Mouse (Mus musculus): Measurements from ENCODE around the gene Agap2. TPM values are rescaled to one million over a fixed set of nuclear protein-coding genes. Genes with fewer than 3 reads are reported as not detected.
"Not testable (repeated sequence)": the region's sequence is repeated elsewhere in the genome, so short reads cannot be mapped to it uniquely, and the experiment has no call there.

Agap2 gene
- total RNA-seq, 2 experiments from 2014 or later: 542 to 553 TPM

DNA sequence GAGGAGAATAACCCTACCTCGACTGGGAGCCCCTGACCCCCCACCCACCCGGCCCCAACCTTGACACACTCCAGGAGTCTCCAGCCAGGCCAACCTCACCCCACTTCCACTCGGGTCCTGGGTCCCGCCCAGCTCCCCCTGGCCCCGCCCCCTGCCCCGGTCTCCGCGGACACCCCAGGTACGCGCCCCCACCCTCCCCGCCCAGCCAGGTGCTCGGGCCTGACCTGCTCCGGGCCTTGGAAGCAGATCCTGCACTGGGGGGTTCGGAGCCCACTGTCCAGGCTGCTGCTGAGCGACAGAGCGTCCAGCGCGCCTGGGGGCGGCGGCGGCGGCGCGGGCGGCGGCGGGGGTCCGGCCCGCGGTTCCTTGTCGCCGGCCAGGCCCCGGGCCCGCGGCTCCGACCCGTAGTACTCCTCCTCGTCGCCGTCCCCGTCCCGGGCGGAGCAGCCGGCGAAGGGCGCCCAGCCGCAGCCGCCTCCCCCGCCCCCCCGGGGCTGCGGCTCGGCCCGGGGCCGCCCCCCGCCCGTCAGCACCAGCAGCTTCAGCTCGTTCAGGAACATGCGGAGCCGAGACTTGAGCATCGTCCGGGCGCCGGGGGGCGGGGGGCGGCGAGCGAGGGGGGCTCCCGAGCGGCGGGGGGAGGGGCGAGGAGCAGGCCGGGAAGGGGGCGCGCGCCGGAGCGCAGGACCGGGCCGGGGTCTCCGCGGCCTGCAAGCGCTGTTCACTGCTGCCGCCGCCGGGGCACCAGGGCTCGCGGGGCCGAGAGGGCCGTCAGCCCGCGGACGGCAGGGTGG lies 15.7 kb upstream of the Agap2 start:
- peak in 1 of 2 experiments; percentile 50 for DNase-seq (ENCODE audit: low spot score in 2 of 2)

- peak; percentile 71 to 80 for DNase-seq (ENCODE audit: low spot score in 2 of 2)
Observed at GRCm38 (mm10) chr10:127059968-127060916, 14.8 kb upstream of the Agap2 start, which contains the start of gene March9. Gene March9, minus strand, starts transcription at chr10:127060184.

GRCm38 (mm10) chr10:127061085-127061484 lies 14.0 kb upstream of the Agap2 start:
- DNase-seq (ENCODE audit: low spot score in 2 of 2): no peak

GRCm38 (mm10) chr10:127061513-127061912 lies 13.6 kb upstream of the Agap2 start:
- no peak for DNase-seq (ENCODE audit: low spot score in 2 of 2)

DNA sequence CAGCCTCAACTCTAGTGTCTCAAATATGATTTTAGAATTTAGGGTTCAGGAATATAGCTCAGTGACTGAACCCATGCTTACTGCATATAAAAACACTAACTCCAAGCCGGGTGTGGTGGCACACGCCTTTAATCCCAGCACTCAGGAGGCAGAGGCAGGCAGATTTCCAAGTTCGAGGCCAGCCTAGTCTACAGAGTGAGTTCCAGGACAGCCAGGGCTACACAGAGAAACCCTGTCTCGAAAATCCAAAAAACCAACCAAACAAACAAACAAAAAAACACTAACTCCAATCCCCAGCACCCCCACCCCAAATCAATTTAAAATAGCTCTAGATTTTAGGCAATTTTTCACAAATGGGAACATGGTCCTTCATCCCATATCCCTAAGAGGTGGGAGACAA lies 13.0 kb upstream of the Agap2 start:
- not testable (repeated sequence) for DNase-seq (ENCODE audit: low spot score in 2 of 2)

DNA sequence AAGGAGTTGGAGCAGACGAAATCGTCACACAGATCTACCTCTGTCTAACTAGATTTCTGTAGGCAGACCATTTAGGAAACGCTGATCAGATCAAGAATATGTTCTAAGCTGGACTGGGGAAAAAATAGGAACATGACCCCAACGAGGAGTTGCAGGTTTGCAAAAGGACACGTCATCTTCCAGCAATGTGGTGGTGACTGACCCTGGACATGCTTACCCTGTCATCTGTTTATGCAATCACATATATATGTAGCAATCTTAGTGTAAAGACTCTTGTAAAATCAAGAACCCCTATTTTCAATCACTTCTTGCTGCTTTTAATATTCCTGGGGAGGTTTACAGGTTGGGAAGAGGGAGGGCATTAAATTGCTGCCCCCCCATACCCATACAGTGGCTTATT lies 12.6 kb upstream of the Agap2 start:
- no peak for DNase-seq (ENCODE audit: low spot score in 2 of 2)

GRCm38 (mm10) chr10:127063239-127063872 lies 11.7 kb upstream of the Agap2 start, which contains the start of gene Cdk4:
Gene Cdk4, plus strand, starts transcription at chr10:127063534.
- DNase-seq (ENCODE audit: low spot score in 2 of 2): peak; percentile 98 to 99

- DNase-seq (ENCODE audit: low spot score in 2 of 2): peak in 1 of 2 experiments; percentile 42
Observed at GRCm38 (mm10) chr10:127063913-127064870, 10.9 kb upstream of the Agap2 start.

GRCm38 (mm10) chr10:127065981-127066380 lies 9.1 kb upstream of the Agap2 start:
- DNase-seq (ENCODE audit: low spot score in 2 of 2): no peak

- no peak for DNase-seq (ENCODE audit: low spot score in 2 of 2)
Observed at GRCm38 (mm10) chr10:127066519-127067018, 8.5 kb upstream of the Agap2 start.

DNA sequence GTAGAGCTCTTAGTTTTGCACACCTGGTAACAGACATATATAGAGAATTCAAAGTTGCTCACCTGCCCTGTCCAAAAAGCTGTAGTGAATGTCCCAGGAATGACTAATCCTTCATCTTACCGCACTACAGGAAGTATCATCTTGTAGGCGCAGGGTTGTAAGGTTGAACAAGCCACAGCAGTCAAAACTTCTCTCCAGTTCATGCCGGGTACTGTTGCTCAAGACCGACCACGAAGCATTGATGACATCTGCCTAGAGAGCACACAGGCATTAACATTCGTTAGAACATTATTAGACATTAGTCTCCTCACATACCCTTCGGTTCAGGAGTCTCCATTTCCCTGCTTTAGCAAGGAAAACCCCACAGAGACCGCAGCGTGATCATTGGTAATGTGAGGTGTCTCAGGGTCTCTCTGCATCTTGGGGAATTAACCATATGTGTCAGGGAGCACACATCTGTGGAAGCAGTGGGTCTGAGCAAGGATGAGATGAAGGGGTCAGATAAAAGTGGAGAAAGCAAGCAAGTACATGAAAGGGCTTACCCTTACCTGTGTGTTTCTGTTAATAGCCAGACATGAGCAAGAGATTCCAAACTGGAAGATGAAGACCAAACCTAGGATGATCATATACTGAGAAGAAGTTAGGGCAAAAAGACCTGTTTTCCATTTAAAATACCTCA lies 6.6 kb upstream of the Agap2 start:
- no peak for DNase-seq (ENCODE audit: low spot score in 2 of 2)

- DNase-seq (ENCODE audit: low spot score in 2 of 2): no peak
Observed at GRCm38 (mm10) chr10:127069281-127070189, 5.5 kb upstream of the Agap2 start.

GRCm38 (mm10) chr10:127070190-127071121 lies 4.6 kb upstream of the Agap2 start, which contains the start of gene Tspan31:
Gene Tspan31, minus strand, starts transcription at chr10:127070264.
- DNase-seq (ENCODE audit: low spot score in 2 of 2): peak; percentile 84 to 90

DNA sequence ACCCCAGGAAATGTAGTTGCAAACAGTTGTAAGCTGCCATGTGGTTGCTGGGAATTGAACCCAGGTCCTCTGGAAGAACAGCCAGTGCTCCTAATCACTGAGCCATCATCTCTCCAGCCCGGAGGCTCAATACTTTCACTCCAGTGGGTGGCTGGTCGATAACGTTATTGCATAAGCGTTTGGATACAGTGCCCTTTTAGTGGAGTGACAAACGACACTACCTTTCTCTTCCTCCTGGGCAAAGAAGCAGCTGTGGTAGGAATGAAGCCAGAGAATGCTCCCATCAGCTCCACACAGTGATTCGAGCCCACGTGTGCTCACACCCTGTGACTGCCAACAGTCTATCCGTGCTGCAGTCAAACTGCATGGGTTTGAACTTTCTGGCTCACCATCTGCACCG lies 3.9 kb upstream of the Agap2 start:
- no peak for DNase-seq (ENCODE audit: low spot score in 2 of 2)

DNA sequence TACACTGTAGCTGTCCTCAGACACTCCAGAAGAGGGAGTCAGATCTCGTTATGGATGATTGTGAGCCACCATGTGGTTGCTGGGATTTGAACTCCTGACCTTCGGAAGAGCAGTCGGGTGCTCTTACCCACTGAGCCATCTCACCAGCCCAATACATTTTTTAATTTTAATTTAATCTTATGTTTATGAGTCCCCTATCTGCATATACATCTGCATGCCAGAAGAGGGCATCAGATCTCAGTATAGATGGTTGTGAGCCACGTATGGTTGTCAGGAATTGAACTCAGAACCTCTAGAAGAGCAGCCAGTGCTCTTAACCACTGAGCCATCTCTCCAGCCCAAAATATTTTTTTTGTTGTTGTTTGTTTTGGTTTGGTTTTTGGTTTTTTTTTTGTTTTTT lies 2.8 kb upstream of the Agap2 start:
- DNase-seq (ENCODE audit: low spot score in 2 of 2): not testable (repeated sequence)

DNA sequence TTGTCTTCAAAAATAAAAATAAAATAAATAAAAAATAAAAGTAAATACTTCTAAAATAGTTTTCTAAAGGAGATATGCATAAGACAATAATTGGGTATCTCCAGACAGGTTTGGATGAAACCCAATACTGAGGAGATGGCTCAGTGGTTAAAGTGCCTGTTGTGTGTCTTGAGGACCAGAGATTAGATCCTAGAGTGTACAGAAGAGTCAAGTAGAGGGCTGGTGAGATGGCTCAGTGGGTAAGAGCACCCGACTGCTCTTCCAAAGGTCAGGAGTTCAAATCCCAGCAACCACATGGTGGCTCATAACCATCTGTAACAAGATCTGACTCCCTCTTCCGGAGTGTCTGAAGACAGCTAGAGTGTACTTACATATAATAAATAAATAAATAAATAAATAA lies 2.1 kb upstream of the Agap2 start:
- DNase-seq (ENCODE audit: low spot score in 2 of 2): not testable (repeated sequence)

- no peak for DNase-seq (ENCODE audit: low spot score in 2 of 2)
Observed at GRCm38 (mm10) chr10:127073981-127074380, 1.1 kb upstream of the Agap2 start.
